Mouse (Mus musculus) liver, embryonic 14.5 days (tissue): Measurements from ENCODE around the gene Tbc1d10a. TPM values are rescaled to one million over a fixed set of nuclear protein-coding genes. Genes with fewer than 3 reads are reported as not detected.

Experiments
- ATAC-seq: fragments of 200-750 bp; cut with Nextera tagmentation; 2 replicates; pipeline ENCODE4 v1.8.0; 2017; ENCODE audit warnings: moderate number of reproducible peaks, mild to moderate bottlenecking, moderate library complexity; ENCODE audit not compliant: insufficient read depth
- DNase-seq, 3 experiments: peaks; one replicate each; pipeline ENCODE4 v3.0.0-alpha.2; 2012 to 2013; ENCODE audit warnings: low read depth in 3 of 3, low spot score in 3 of 3
- H3K27ac ChIP-seq: fragments of 300-500 bp; sonication (generic); 2 replicates; pipeline ENCODE4 v1.5.1; 2014; ENCODE audit warnings: moderate library complexity, mild to moderate bottlenecking, control low read depth, inconsistent platforms
- H3K27me3 ChIP-seq: fragments of 300-500 bp; sonication (generic); 2 replicates; pipeline ENCODE4 v1.6.1; 2014; ENCODE audit warnings: mild to moderate bottlenecking, low read length, moderate library complexity; ENCODE audit not compliant: control insufficient read depth, insufficient read depth
- H3K36me3 ChIP-seq: fragments of 300-500 bp; sonication (generic); replicated peaks from 2 replicates; pipeline ENCODE4 v1.6.1; 2014; ENCODE audit warnings: low read depth; ENCODE audit not compliant: control insufficient read depth, insufficient read depth
- H3K4me1 ChIP-seq, 2 experiments: fragments of 200-500 bp in 1 of 2; fragments of 300-500 bp in 1 of 2; sonication (generic) in 1 of 2; replicated peaks; 2 replicates each; pipeline ENCODE4 v1.6.1; 2012 to 2014; ENCODE audit warnings: antibody characterized with exemption in 1 of 2, inconsistent platforms in 1 of 2, low read length in 1 of 2; ENCODE audit not compliant: control insufficient read depth in 2 of 2, insufficient read depth in 2 of 2
- H3K4me2 ChIP-seq: fragments of 300-500 bp; sonication (generic); 2 replicates; pipeline ENCODE4 v1.6.1; 2014; ENCODE audit warnings: low read depth, mild to moderate bottlenecking, control low read depth, moderate library complexity
- H3K4me3 ChIP-seq, 2 experiments: fragments of 200-500 bp in 1 of 2; fragments of 300-500 bp in 1 of 2; sonication (generic) in 1 of 2; 2 replicates each; pipeline ENCODE4 v1.5.1; 2012 to 2014; ENCODE audit warnings: low read depth in 2 of 2, low read length in 2 of 2, mild to moderate bottlenecking in 2 of 2, control low read depth in 1 of 2, inconsistent platforms in 1 of 2, moderate library complexity in 1 of 2; ENCODE audit not compliant: insufficient read depth in 1 of 2
- H3K9ac ChIP-seq: fragments of 300-500 bp; sonication (generic); replicated peaks from 2 replicates; pipeline ENCODE4 v1.6.1; 2014; ENCODE audit warnings: mild to moderate bottlenecking, control low read depth, moderate library complexity
- H3K9me3 ChIP-seq: fragments of 300-500 bp; sonication (generic); 2 replicates; pipeline ENCODE4 v1.6.1; 2016; ENCODE audit warnings: low read length, mixed read lengths; ENCODE audit not compliant: control insufficient read depth
- CTCF ChIP-seq: IDR thresholded peaks from 2 replicates; pipeline ENCODE4 v1.5.1; 2016; ENCODE audit warnings: antibody characterized with exemption, low read depth, control low read depth
- EP300 ChIP-seq: IDR thresholded peaks from 2 replicates; pipeline ENCODE4 v1.6.1; 2016; ENCODE audit warnings: antibody characterized with exemption, low read depth
- WGBS: fragments of 180-500 bp; shearing (Covaris S2); extraction: QIAGEN DNeasy Blood & Tissue Kit; methylation state at CpG from one replicate; pipeline ENCODE4 v1.1.7; 2014; ENCODE audit not compliant: insufficient replicate concordance; 5-methylcytosine and 5-hydroxymethylcytosine counted together
- polyA plus RNA-seq, 2 experiments: library from polyadenylated mRNA; depleted of rRNA in 1 of 2; stranded (reverse) in 1 of 2; unstranded in 1 of 2; fragments of >200 nt; fragmentation: Nextera tagmentation in 1 of 2; extraction: Ambion mirVana in 1 of 2; gene quantifications; 2 replicates each; pipeline versions ENCODE4 v1.2.1 to v1.2.3; 2012 to 2014

Gene Tbc1d10a
- polyA plus RNA-seq, 2 experiments: 2.6 to 6.2 TPM

GRCm38 (mm10) chr11:4226569-4227325, 40.2 kb downstream of the Tbc1d10a start:
- ATAC-seq: peak; percentile 47
- TF ChIP-seq EP300 (peak; percentile 38), CTCF (no peak)
- no peaks in the 10 kb centered on the region for H3K9me3 ChIP-seq
- H3K9ac ChIP-seq: peak overlapping the region; percentile 37
- no peaks in the 10 kb centered on the region for H3K27me3 ChIP-seq
- WGBS: 45% methylated on average over 5 of the region's 5 CpGs
- peak overlapping the region; percentile 15 to 37 for H3K4me3 ChIP-seq
- peaks cover 21 to 55% of the 10 kb centered on the region in 2 experiments for H3K4me1 ChIP-seq
- peak overlapping the region; percentile 47 for H3K27ac ChIP-seq
- peak overlapping the region; percentile 68 for H3K4me2 ChIP-seq
- DNase-seq: no peak
- H3K36me3 ChIP-seq: no peaks in the 10 kb centered on the region; the same call in 1 of the 2 replicates

GRCm38 (mm10) chr11:4228463-4228862, 41.9 kb downstream of the Tbc1d10a start:
- Histone ChIP-seq H3K4me2 (no peak overlapping the region), H3K4me3 (no peak overlapping the region), H3K36me3 (peaks cover 4% of the 10 kb centered on the region), H3K27me3 (no peaks in the 10 kb centered on the region), H3K9me3 (no peaks in the 10 kb centered on the region), H3K9ac (no peak overlapping the region), H3K4me1 (peaks cover 18 to 54% of the 10 kb centered on the region in 2 experiments), H3K27ac (no peak overlapping the region)
- 70% methylated on average over 8 of the region's 8 CpGs for whole genome bisulfite sequencing
- no peak for TF ChIP-seq CTCF
- no peak for TF ChIP-seq EP300
- no peak for ATAC-seq
- DNase-seq: no peak

GRCm38 (mm10) chr11:4229841-4230240, 43.3 kb downstream of the Tbc1d10a start:
- no peak for TF ChIP-seq CTCF
- no peak for TF ChIP-seq EP300
- Histone ChIP-seq H3K27me3 (no peaks in the 10 kb centered on the region), H3K9ac (no peak overlapping the region), H3K36me3 (peaks cover 4% of the 10 kb centered on the region), H3K4me1 (peaks cover 18 to 43% of the 10 kb centered on the region in 2 experiments), H3K9me3 (no peaks in the 10 kb centered on the region), H3K4me2 (no peak overlapping the region), H3K27ac (no peak overlapping the region), H3K4me3 (no peak overlapping the region)
- no peak for DNase-seq
- ATAC-seq: no peak
- 63% methylated on average over 4 of the region's 4 CpGs for WGBS

- ATAC-seq (no peak), DNase-seq (no peak)
- H3K9ac ChIP-seq: no peak overlapping the region
- peaks cover 4% of the 10 kb centered on the region for H3K36me3 ChIP-seq
- no peak overlapping the region for H3K4me2 ChIP-seq
- no peak overlapping the region for H3K27ac ChIP-seq
- TF ChIP-seq EP300 (no peak), CTCF (no peak)
- H3K27me3 ChIP-seq: no peaks in the 10 kb centered on the region
- 73% methylated on average over 2 of the region's 2 CpGs for WGBS
- no peak overlapping the region for H3K4me3 ChIP-seq
- H3K9me3 ChIP-seq: no peaks in the 10 kb centered on the region
- H3K4me1 ChIP-seq: peaks cover 23 to 42% of the 10 kb centered on the region in 2 experiments
Measured at GRCm38 (mm10) chr11:4231435-4231834, 44.8 kb downstream of the Tbc1d10a start.

GRCm38 (mm10) chr11:4232644-4233043, 46.1 kb downstream of the Tbc1d10a start:
- TF ChIP-seq EP300: no peak
- no peak for TF ChIP-seq CTCF
- no peak overlapping the region for H3K27ac ChIP-seq
- ATAC-seq: peak; percentile 23

More at GRCm38 (mm10) chr11:4232644-4233043, 46.1 kb downstream of the Tbc1d10a start:
- Histone ChIP-seq H3K4me3 (no peak overlapping the region), H3K4me2 (no peak overlapping the region), H3K27me3 (no peaks in the 10 kb centered on the region), H3K9me3 (no peaks in the 10 kb centered on the region), H3K4me1 (peaks cover 14 to 34% of the 10 kb centered on the region in 2 experiments), H3K36me3 (peaks cover 4% of the 10 kb centered on the region), H3K9ac (no peak overlapping the region)
- 32% methylated on average over 12 of the region's 12 CpGs for WGBS
- no peak for DNase-seq
